Mouse (Mus musculus) stomach, adult 2 months (tissue): ENCODE data around the gene Swi5. TPM values are rescaled to one million over a fixed set of nuclear protein-coding genes. Genes with fewer than 3 reads are reported as not detected.

Experiments used
- polyA plus RNA-seq: library from polyadenylated mRNA; depleted of rRNA; stranded (reverse); fragments of >200 nt; gene quantifications from 2 replicates; pipeline ENCODE4 v1.2.3, GENCODE M21; 2012; rRNA removed

Gene Swi5
- polyA plus RNA-seq: 114 and 127 TPM in 2 replicates

DNA sequence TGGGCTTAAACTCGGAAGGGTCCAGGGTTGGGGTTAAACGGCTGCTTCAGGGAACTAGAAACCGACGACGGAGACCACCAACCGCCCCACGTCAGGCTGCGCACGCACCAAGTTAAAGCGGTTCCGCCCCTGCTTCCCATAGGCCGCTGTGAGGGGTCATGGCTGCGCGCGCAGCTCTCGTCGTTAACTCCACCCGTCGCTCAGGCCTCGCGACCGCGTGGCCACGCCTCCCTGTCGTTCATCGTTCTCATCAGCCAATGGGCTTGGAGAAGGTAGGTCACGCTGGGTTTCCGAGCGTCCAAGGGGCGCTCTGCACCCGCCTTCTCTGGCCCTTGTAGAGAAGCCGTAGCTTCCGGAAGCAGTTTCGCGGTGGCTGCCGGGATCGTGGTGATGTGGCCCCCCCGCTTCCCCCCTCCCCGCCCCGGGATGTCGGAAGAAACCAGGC, at the start of gene Swi5:
Swi5 (minus strand) TSS at position 153 of the 445 bp plus-strand sequence.

GRCm38 (mm10) chr2:32287334-32287840, 488 bp downstream of the Swi5 start, which contains the start of gene Golga2:
TSS of gene Golga2 (plus strand) at chr2:32287384.

GRCm38 (mm10) chr2:32259657-32260417, 28.0 kb downstream of the Swi5 start, which contains the start of gene Uck1:
TSS of gene Uck1 (minus strand) at chr2:32260159.

DNA sequence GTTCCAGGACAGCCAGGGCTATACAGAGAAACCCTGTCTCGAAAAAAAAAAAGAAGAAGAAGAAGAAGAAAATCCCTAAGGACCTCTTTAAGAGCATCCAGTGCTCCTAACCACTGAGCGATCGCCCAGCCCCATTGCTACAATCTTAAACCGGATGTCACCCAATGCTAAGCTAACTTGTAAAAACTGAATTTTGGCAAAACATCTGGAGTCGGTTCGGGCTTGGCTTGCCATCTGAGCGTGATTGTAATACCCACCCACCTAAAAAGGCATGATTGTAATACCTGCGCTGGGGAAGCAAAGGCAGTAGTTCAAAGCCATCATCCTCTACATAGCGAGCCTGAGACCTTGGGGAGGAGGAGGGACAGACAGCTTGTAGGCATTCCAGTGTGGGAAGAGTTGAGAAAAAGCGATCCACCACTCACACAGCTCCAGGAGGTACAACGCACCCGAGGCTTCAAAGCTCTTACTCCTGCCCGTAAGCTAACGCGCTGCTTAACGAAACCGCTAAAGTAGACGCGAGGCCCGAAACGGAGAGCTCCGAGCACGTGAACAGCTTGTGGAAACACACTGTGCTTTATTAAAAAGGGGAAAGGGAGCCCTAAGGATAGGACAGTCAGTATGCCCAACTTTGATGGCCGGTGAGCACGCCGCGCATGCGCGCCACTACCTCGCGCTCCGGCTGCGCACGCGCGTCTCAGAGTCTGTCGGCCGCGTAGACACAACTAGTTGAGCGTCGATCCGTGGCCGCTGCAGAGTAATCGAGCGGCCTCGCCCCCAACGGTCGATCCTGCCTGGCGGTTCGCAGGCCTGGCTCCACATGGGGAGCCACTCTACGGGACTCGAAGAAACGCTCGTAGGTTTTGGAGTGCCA, 51.8 kb downstream of the Swi5 start, which contains the start of gene Pomt1:
Pomt1 (plus strand) TSS at position 705 of the 874 bp plus-strand sequence.

Other genes starting within 250 kb of the Swi5 start
- gene Fam78a, start 203.2 kb downstream of the Swi5 start, polyA plus RNA-seq: 0.41 and 0.57 TPM in 2 replicates
- 3.8 and 5.5 TPM in 2 replicates for gene Plpp7, start 192.5 kb downstream of the Swi5 start, polyA plus RNA-seq
- 16.4 and 19.9 TPM in 2 replicates for gene Prrc2b, start 137.0 kb downstream of the Swi5 start, polyA plus RNA-seq
- 9.7 and 9.8 TPM in 2 replicates for gene Pomt1, start 51.5 kb downstream of the Swi5 start, polyA plus RNA-seq
- gene Uck1, start 27.9 kb downstream of the Swi5 start, polyA plus RNA-seq: 21.3 and 24.4 TPM in 2 replicates
- gene Golga2, start 691 bp downstream of the Swi5 start, polyA plus RNA-seq: 22.5 and 23.4 TPM in 2 replicates
- gene Ciz1, start 64.3 kb upstream of the Swi5 start, polyA plus RNA-seq: 89.3 and 95.4 TPM in 2 replicates
- 52.3 and 67.7 TPM in 2 replicates for gene Dnm1, start 65.3 kb upstream of the Swi5 start, polyA plus RNA-seq
- gene 1110008P14Rik, start 93.9 kb upstream of the Swi5 start, polyA plus RNA-seq: 181 and 277 TPM in 2 replicates
- 3.1 and 5.2 TPM in 2 replicates for gene Lcn2, start 100.2 kb upstream of the Swi5 start, polyA plus RNA-seq
- 10.3 and 18.3 TPM in 2 replicates for gene Ptges2, start 107.8 kb upstream of the Swi5 start, polyA plus RNA-seq
- 1.9 and 2.8 TPM in 2 replicates for gene Naif1, start 162.4 kb upstream of the Swi5 start, polyA plus RNA-seq
- gene Slc25a25, start 163.4 kb upstream of the Swi5 start, polyA plus RNA-seq: 6.2 and 11.1 TPM in 2 replicates
- gene Fam102a, start 247.3 kb upstream of the Swi5 start, polyA plus RNA-seq: 43.7 and 54.8 TPM in 2 replicates